Mouse (Mus musculus) cortical plate, adult 2 months (tissue): Measurements from ENCODE around the gene Bhlha15.

Experiments
- CTCF ChIP-seq: fragments of 200-500 bp; IDR thresholded peaks from 2 replicates; pipeline ENCODE4 v1.5.1; 2011; ENCODE audit warnings: mild to moderate bottlenecking, control low read depth, low read length; ENCODE audit not compliant: insufficient read depth; ENCODE audit errors: extremely low read depth
- POLR2A ChIP-seq: fragments of 200-500 bp; IDR thresholded peaks from 2 replicates; pipeline ENCODE4 v1.6.1; 2011; ENCODE audit warnings: mild to moderate bottlenecking, low read length, control low read depth; ENCODE audit not compliant: insufficient read depth; ENCODE audit errors: extremely low read depth

DNA sequence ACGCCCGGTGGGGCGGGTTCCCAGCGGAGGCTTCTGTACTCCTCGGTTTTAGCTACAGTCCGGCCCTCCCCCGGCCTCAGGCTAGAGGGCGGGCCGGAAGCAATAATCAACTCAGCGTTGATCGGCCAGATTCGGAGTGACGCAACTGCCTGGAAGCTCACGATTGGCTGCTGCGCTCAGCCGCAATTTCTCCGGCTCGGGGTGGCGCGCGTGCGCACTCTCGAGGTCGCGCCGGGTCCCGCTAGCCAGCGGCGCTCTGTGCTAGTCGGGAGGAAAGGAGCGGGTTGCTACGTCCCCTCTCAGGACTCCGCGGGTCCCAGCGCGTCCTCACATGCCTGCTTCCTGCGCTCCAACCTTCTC is 33.4 kb downstream of the Bhlha15 start, which contains the start of gene Tecpr1:
- TF ChIP-seq CTCF (no peak), POLR2A (peak; percentile 87)
